Mouse (Mus musculus) subcutaneous adipose tissue, adult 2 months (tissue): ENCODE results near the gene Gm21103. TPM values are rescaled to one million over a fixed set of nuclear protein-coding genes. Genes with fewer than 3 reads are reported as not detected.

ENCODE experiments used
- polyA plus RNA-seq: library from polyadenylated mRNA; depleted of rRNA; stranded (reverse); fragments of >200 nt; gene quantifications from 2 replicates; pipeline ENCODE4 v1.2.3, GENCODE M21; 2012; ENCODE audit warnings: low replicate concordance; rRNA removed

The Gm21103 gene
- not detected in 2 replicates for polyA plus RNA-seq

GRCm38 (mm10) chr14:6304743-6305142, at the start of gene Gm21103:
Gm21103 (minus strand) TSS chr14:6304843.

GRCm38 (mm10) chr14:6343578-6343977, 38.9 kb upstream of the Gm21103 start, which contains the start of gene Gm3618:
Gm3618 (minus strand) TSS chr14:6343678.

GRCm38 (mm10) chr14:6286931-6287715, 17.5 kb downstream of the Gm21103 start, which contains the start of gene Gm3411:
Gm3411 (minus strand) TSS chr14:6287250.

Other genes with a start within 250 kb of the Gm21103 start
- not detected in 2 replicates for gene Gm6337, start 246.6 kb downstream of the Gm21103 start, polyA plus RNA-seq
- gene Gm8206, start 210.9 kb downstream of the Gm21103 start, polyA plus RNA-seq = 0.21 and 0.57 TPM in 2 replicates
- gene Gm3468, start 196.2 kb downstream of the Gm21103 start, polyA plus RNA-seq = 0.54 and 0.93 TPM in 2 replicates
- not detected in 2 replicates for gene Gm3476, start 179.0 kb downstream of the Gm21103 start, polyA plus RNA-seq
- gene Gm21560, start 85.6 kb downstream of the Gm21103 start, polyA plus RNA-seq = not detected in 2 replicates
- 3.5 TPM in 1 of 2 replicates, not detected in the other for gene Gm3411, start 17.6 kb downstream of the Gm21103 start, polyA plus RNA-seq
- not detected in 2 replicates for gene Gm3618, start 38.8 kb upstream of the Gm21103 start, polyA plus RNA-seq
- gene Gm16440, start 85.5 kb upstream of the Gm21103 start, polyA plus RNA-seq = not detected in 2 replicates
- 0.26 and 2.8 TPM in 2 replicates for gene Gm3591, start 107.6 kb upstream of the Gm21103 start, polyA plus RNA-seq
- not detected in 2 replicates for gene Gm3594, start 139.8 kb upstream of the Gm21103 start, polyA plus RNA-seq
- gene Gm8356, start 232.4 kb upstream of the Gm21103 start, polyA plus RNA-seq = not detected in 2 replicates